Mouse (Mus musculus) fat pad, adult 2 months (tissue): ENCODE measurements around the gene Serpina7.

Experiments
- DNase-seq: peaks from one replicate; pipeline ENCODE4 v3.0.0-alpha.2; 2011; ENCODE audit warnings: low read depth, low spot score; ENCODE audit errors: extremely low read depth

Serpina7 gene

GRCm38 (mm10) chrX:139085077-139085476, at the start of gene Serpina7:
TSS of gene Serpina7 (minus strand) at chrX:139085236.
- DNase-seq = no peak

GRCm38 (mm10) chrX:139134031-139134430, 49.0 kb upstream of the Serpina7 start:
- DNase-seq = no peak

GRCm38 (mm10) chrX:139097197-139097596, 12.2 kb upstream of the Serpina7 start:
- no peak for DNase-seq

- DNase-seq = no peak
Observed at GRCm38 (mm10) chrX:139085943-139086342, 907 bp upstream of the Serpina7 start, which contains the start of gene 4930513O06Rik. TSS of gene 4930513O06Rik (plus strand) at chrX:139086243.

- no peak for DNase-seq
Observed at GRCm38 (mm10) chrX:139078493-139078892, 6.5 kb downstream of the Serpina7 start.

- DNase-seq = no peak
Observed at GRCm38 (mm10) chrX:139064078-139064477, 21.0 kb downstream of the Serpina7 start.

- no peak for DNase-seq
Observed at GRCm38 (mm10) chrX:139053149-139053548, 31.9 kb downstream of the Serpina7 start.

- no peak for DNase-seq
Observed at GRCm38 (mm10) chrX:139051976-139052375, 33.1 kb downstream of the Serpina7 start.

- no peak for DNase-seq
Observed at GRCm38 (mm10) chrX:139041148-139041547, 43.9 kb downstream of the Serpina7 start.

GRCm38 (mm10) chrX:139039314-139039713, 45.7 kb downstream of the Serpina7 start:
- DNase-seq = no peak

GRCm38 (mm10) chrX:139037666-139038065, 47.4 kb downstream of the Serpina7 start:
- DNase-seq = no peak
